Mouse (Mus musculus): ENCODE data around the gene A430078G23Rik. TPM values are rescaled to one million over a fixed set of nuclear protein-coding genes. Genes with fewer than 3 reads are reported as not detected.

A430078G23Rik gene
- polyA plus RNA-seq (2012; rRNA removed), result 0.23 and 0.39 TPM in 2 replicates

DNA sequence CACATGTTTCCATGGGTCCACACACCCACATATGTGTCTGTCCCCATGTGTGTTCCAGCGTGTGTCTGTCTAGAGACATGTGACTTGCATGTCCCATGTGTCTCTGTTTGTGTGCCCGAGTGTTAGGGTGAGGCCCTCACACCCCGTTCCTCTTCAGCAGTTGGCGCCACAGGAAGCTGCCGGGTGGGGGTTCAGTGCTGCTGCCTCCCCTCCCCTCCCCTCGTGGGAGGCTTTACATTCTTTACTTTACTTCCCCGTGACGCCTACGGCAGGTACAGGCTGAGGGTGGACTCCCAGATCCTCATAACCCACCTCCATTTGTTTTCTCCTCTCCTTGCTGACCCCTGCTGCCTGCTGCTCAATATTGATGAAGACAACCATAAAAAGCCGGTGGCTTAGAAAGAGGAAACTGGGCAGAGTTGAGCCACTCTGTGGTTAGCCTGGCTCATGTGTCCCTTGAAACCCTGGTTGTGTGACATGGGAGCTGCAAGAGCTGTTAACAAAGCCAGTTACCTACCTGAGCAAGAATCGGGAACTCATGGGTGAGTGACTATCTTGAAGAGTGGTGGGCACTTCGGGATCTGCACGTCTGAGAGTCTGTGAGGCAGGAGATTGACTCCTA is at the start of gene A430078G23Rik:
Gene A430078G23Rik, plus strand, starts transcription at position 227 of the 622 bp plus-strand sequence.

DNA sequence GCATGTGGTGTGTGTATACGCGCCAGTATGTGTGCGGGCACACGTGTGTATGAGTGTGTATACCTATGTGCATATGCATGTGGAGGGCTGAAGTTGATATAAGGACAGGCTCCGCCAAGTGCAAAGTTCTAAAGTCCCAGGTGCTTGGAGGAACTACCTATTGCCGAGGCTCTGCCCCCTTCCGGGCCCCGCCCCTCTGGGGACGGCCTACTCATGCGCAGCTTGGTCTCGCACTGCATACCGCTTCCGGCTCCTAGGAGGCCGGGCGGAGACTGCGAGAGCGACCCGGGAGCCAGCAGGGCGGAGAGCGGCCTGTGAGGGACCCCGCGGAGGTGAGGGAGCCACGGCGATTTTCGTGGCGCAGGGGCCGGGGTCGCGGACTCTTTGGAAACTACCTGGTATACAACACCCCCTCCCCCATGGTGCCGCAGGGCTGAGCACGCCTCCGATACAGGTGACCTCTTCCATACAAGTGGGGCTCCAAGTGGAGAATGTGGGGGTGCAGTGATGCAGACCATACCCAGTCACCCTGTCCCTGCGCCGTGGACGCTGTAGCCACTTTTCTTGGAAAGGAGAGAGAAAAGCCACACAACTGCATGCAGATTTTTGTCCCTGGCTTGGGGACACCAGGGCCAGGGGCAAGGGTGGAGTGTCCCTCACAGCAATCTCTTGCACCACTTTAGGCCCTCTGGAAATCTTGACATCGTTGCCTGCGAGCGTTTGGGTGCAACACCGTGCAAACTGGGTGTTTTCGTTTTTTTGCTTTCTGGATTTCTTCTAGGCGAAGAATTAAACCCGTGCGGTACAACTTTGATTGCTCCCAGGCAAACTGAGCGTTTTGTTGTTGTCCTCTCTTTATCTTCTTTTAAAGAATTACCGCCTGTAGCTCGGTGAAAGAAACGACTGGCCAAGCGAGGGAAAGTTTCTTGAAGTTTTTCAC is 39.8 kb downstream of the A430078G23Rik start, which contains the start of gene Arhgef18:
Gene Arhgef18, plus strand, starts transcription at position 236 of the 940 bp plus-strand sequence.

Other genes starting within 250 kb of the A430078G23Rik start
- gene Insr, start 73.8 kb upstream of the A430078G23Rik start, polyA plus RNA-seq (2012; rRNA removed), result 4.2 and 4.8 TPM in 2 replicates
- gene Arhgef18, start 39.6 kb downstream of the A430078G23Rik start, polyA plus RNA-seq (2012; rRNA removed), result 3.1 and 3.4 TPM in 2 replicates
- 2.6 and 2.8 TPM in 2 replicates for gene Pex11g, start 114.3 kb downstream of the A430078G23Rik start, polyA plus RNA-seq (2012; rRNA removed)
- gene Tex45, start 117.4 kb downstream of the A430078G23Rik start, polyA plus RNA-seq (2012; rRNA removed), result 0.02 TPM in 1 of 2 replicates, not detected in the other
- 4.3 and 4.4 TPM in 2 replicates for gene Zfp358, start 139.7 kb downstream of the A430078G23Rik start, polyA plus RNA-seq (2012; rRNA removed)
- gene Mcoln1, start 147.0 kb downstream of the A430078G23Rik start, polyA plus RNA-seq (2012; rRNA removed), result 23.0 and 25.9 TPM in 2 replicates
- gene Pnpla6, start 162.0 kb downstream of the A430078G23Rik start, polyA plus RNA-seq (2012; rRNA removed), result 12.1 and 13.4 TPM in 2 replicates
- 2.6 and 3.3 TPM in 2 replicates for gene C330021F23Rik, start 214.6 kb downstream of the A430078G23Rik start, polyA plus RNA-seq (2012; rRNA removed)
- 2.4 and 2.6 TPM in 2 replicates for gene Camsap3, start 233.9 kb downstream of the A430078G23Rik start, polyA plus RNA-seq (2012; rRNA removed)

Measured in liver, embryonic 14 days (tissue).